Mouse (Mus musculus): ENCODE measurements at regions not wholly inside any gene's neighbourhood (a gene's known extent, or its start where the extent isn't known, plus 50 kb on each side); places are given as distances from the start of the nearest gene placed in this dataset.

- Histone ChIP-seq H3K9me3 (peaks cover 30% of the 10 kb centered on the region), H3K36me3 (replicated peaks; ENCODE audit: low read length) (no peaks in the 10 kb centered on the region), H3K27me3 (replicated peaks) (peaks cover 1% of the 10 kb centered on the region), H3K4me3 (replicated peaks) (no peak overlapping the region), H3K4me1 (no peaks in the 10 kb centered on the region)
- TF ChIP-seq FLI1 (IDR thresholded peaks at IDR 0.05; ENCODE audit: low read length), result no peak
- TF ChIP-seq GATA1 (IDR thresholded peaks at IDR 0.05; ENCODE audit: borderline replicate concordance, low read length), result no peak
Measured at GRCm38 (mm10) chr12:110077211-110077884, 201.5 kb upstream of the Dio3 start.

DNA sequence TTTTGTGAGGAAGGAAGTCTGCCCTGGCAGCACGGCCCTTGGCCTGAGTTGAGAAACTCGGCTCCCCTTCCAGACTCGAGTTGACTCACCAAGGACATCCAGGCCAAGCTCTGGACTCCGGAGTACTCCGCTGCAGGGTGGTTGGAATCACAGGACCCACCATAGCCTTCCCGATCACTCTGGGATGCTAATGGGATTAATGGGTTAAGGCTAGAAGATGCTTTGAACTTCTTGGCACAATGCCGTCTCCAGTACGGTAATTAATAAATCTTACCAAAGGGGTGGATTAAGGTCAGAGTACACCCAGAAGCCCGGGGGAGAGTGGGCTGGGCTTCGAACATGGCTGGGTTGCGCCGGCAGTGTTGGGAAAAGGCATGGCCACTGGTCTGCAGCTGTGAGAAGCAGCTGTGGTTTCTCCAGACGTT is 200.8 kb upstream of the Dio3 start:
- H3K36me3 ChIP-seq (replicated peaks; ENCODE audit: low read length), result no peaks in the 10 kb centered on the region
- peaks cover 1% of the 10 kb centered on the region for H3K27me3 ChIP-seq (replicated peaks)
- no peaks in the 10 kb centered on the region for H3K4me1 ChIP-seq
- H3K9me3 ChIP-seq, result peaks cover 36% of the 10 kb centered on the region
- TF ChIP-seq FLI1 (IDR thresholded peaks at IDR 0.05; ENCODE audit: low read length) (no peak), GATA1 (IDR thresholded peaks at IDR 0.05; ENCODE audit: borderline replicate concordance, low read length) (no peak)
- no peak overlapping the region for H3K4me3 ChIP-seq (replicated peaks)

- Histone ChIP-seq H3K9me3 (peaks cover 18% of the 10 kb centered on the region), H3K27me3 (replicated peaks) (no peaks in the 10 kb centered on the region), H3K4me3 (replicated peaks) (no peak overlapping the region), H3K4me1 (no peaks in the 10 kb centered on the region), H3K36me3 (replicated peaks; ENCODE audit: low read length) (no peaks in the 10 kb centered on the region)
- TF ChIP-seq GATA1 (IDR thresholded peaks at IDR 0.05; ENCODE audit: borderline replicate concordance, low read length) (no peak), FLI1 (IDR thresholded peaks at IDR 0.05; ENCODE audit: low read length) (no peak)
Measured at GRCm38 (mm10) chr12:110081831-110082615, 196.8 kb upstream of the Dio3 start.

DNA sequence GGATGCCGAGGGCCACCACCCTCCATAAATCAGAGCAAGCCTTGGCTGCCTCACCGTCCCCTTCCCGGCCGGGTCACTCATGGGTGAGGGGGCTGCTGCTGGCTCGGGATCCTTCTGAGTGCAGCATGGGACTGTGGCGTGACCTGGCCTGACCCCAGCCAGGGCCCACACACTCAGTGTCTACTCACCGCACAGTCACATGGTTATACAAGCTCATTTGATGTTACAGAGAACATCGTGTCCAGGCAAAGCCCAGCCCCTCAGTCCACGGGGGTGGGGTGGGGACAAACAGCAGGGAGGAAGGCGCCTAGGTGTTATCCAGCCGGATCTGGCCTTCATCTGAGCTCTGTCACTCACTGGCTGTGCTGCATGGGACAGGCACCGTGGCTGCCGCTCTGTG is 195.9 kb upstream of the Dio3 start:
- Histone ChIP-seq H3K36me3 (replicated peaks; ENCODE audit: low read length) (no peaks in the 10 kb centered on the region), H3K27me3 (replicated peaks) (no peaks in the 10 kb centered on the region), H3K4me3 (replicated peaks) (peak overlapping the region; percentile 51), H3K4me1 (no peaks in the 10 kb centered on the region), H3K9me3 (peaks cover 12% of the 10 kb centered on the region)
- no peak for TF ChIP-seq FLI1 (IDR thresholded peaks at IDR 0.05; ENCODE audit: low read length)
- TF ChIP-seq GATA1 (IDR thresholded peaks at IDR 0.05; ENCODE audit: borderline replicate concordance, low read length), result no peak

DNA sequence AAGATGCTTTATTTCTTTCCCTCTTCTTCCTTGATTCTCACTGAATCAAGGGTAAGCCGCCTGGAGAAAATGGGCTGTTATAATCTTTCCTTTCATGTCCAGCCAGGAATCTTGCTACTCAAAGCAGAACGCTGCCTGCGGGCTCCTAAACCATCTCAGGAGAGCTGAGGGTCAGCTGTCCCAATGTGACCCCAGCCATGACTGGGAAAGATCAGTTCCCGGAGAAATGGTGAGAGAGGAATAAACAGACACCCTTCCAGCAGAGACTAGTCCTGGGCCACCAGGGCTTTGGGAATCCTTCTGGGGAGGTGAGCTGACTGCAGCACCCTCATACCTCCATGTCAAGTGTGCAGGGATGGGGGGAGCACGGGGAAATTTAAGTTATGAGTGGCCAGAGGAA is 195.4 kb upstream of the Dio3 start:
- no peaks in the 10 kb centered on the region for H3K27me3 ChIP-seq (replicated peaks)
- TF ChIP-seq FLI1 (IDR thresholded peaks at IDR 0.05; ENCODE audit: low read length) (no peak), GATA1 (IDR thresholded peaks at IDR 0.05; ENCODE audit: borderline replicate concordance, low read length) (no peak)
- H3K9me3 ChIP-seq, result peaks cover 12% of the 10 kb centered on the region
- no peaks in the 10 kb centered on the region for H3K4me1 ChIP-seq
- H3K36me3 ChIP-seq (replicated peaks; ENCODE audit: low read length), result no peaks in the 10 kb centered on the region
- H3K4me3 ChIP-seq (replicated peaks), result no peak overlapping the region

GRCm38 (mm10) chr12:110086921-110087320 is 191.9 kb upstream of the Dio3 start:
- no peaks in the 10 kb centered on the region for H3K27me3 ChIP-seq (replicated peaks)
- TF ChIP-seq FLI1 (IDR thresholded peaks at IDR 0.05; ENCODE audit: low read length), result no peak
- TF ChIP-seq GATA1 (IDR thresholded peaks at IDR 0.05; ENCODE audit: borderline replicate concordance, low read length), result no peak
- H3K4me3 ChIP-seq (replicated peaks), result no peak overlapping the region
- peaks cover 12% of the 10 kb centered on the region for H3K9me3 ChIP-seq
- no peaks in the 10 kb centered on the region for H3K4me1 ChIP-seq
- H3K36me3 ChIP-seq (replicated peaks; ENCODE audit: low read length), result no peaks in the 10 kb centered on the region

DNA sequence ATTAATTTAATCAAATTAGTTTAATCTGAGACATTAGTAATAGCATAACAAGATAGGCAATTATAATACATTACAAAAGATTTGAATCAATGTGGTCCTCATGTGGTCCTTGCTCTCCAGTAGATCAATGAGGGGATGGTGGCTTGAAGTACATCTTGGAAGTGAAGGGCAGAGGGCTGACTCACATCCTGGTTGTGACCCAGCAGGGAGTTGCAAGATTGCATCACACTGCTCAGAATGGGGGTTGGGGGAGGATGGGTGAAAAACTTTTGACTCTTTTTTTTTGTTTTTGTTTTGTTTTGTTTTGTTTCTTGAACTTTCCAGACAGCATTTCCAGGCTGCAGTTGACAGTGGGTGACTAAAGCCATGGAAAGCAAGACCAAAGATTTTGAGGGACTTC is 191.1 kb upstream of the Dio3 start:
- Histone ChIP-seq H3K4me3 (replicated peaks) (no peak overlapping the region), H3K4me1 (no peaks in the 10 kb centered on the region), H3K9me3 (peaks cover 12% of the 10 kb centered on the region), H3K27me3 (replicated peaks) (no peaks in the 10 kb centered on the region), H3K36me3 (replicated peaks; ENCODE audit: low read length) (no peaks in the 10 kb centered on the region)
- TF ChIP-seq GATA1 (IDR thresholded peaks at IDR 0.05; ENCODE audit: borderline replicate concordance, low read length), result no peak
- TF ChIP-seq FLI1 (IDR thresholded peaks at IDR 0.05; ENCODE audit: low read length), result no peak

DNA sequence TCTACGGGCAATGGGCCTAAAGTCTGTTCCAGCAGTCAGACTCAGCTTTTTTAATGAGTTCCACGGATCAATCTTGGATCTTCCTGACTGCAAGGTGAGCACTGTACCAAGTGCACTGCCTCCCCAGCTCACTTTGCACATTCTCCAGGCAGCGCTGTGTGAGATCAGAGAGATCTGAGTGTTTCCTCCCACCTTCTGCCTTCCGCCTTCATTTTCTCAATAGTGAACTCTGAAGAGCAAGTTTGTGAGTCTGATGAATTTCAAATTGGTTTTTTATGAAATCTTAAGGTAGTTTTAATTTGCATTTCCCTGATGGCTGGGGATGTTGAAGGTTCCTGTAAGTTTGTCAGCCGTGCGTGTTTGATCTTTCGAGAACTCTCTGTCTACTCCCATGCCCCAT is 176.7 kb upstream of the Dio3 start:
- Histone ChIP-seq H3K4me1 (no peaks in the 10 kb centered on the region), H3K27me3 (replicated peaks) (no peaks in the 10 kb centered on the region), H3K9me3 (peaks cover 12% of the 10 kb centered on the region; the same call in 1 of the 2 replicates), H3K36me3 (replicated peaks; ENCODE audit: low read length) (no peaks in the 10 kb centered on the region), H3K4me3 (replicated peaks) (no peak overlapping the region)
- no peak for TF ChIP-seq FLI1 (IDR thresholded peaks at IDR 0.05; ENCODE audit: low read length)
- TF ChIP-seq GATA1 (IDR thresholded peaks at IDR 0.05; ENCODE audit: borderline replicate concordance, low read length), result no peak

GRCm38 (mm10) chr12:110112051-110112722 is 166.7 kb upstream of the Dio3 start:
- TF ChIP-seq FLI1 (IDR thresholded peaks at IDR 0.05; ENCODE audit: low read length) (no peak), GATA1 (IDR thresholded peaks at IDR 0.05; ENCODE audit: borderline replicate concordance, low read length) (no peak)
- no peaks in the 10 kb centered on the region for H3K4me1 ChIP-seq
- no peaks in the 10 kb centered on the region for H3K27me3 ChIP-seq (replicated peaks)
- H3K36me3 ChIP-seq (replicated peaks; ENCODE audit: low read length), result no peaks in the 10 kb centered on the region
- no peak overlapping the region for H3K4me3 ChIP-seq (replicated peaks)
- no peaks in the 10 kb centered on the region for H3K9me3 ChIP-seq

DNA sequence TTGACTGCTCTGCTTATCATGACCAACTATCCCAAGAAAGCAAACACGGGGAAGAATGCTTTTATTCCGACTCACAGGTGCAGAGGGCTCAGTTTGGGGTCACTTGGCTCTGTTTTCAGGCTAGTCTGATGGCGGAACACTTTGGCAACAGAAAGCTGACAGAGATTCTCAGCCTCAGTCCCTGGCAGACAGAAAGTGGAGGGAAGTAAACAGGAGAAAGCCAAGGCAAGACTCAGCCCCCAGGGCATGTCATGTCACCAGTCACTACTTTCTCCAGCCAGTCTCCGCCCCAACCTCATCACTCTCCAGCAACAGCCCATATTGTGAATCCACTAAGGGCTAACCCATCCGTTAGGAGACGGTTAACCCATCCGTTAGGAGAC is 166.2 kb upstream of the Dio3 start:
- TF ChIP-seq FLI1 (IDR thresholded peaks at IDR 0.05; ENCODE audit: low read length), result no peak
- TF ChIP-seq GATA1 (IDR thresholded peaks at IDR 0.05; ENCODE audit: borderline replicate concordance, low read length), result no peak
- no peaks in the 10 kb centered on the region for H3K9me3 ChIP-seq
- no peaks in the 10 kb centered on the region for H3K27me3 ChIP-seq (replicated peaks)
- H3K4me3 ChIP-seq (replicated peaks), result no peak overlapping the region
- H3K36me3 ChIP-seq (replicated peaks; ENCODE audit: low read length), result no peaks in the 10 kb centered on the region
- no peaks in the 10 kb centered on the region for H3K4me1 ChIP-seq
